Mouse (Mus musculus) embryonic facial prominence, embryonic 15.5 days (tissue): ENCODE data around the gene Pdgfd. TPM values are rescaled to one million over a fixed set of nuclear protein-coding genes. Genes with fewer than 3 reads are reported as not detected.
A peak's percentile ranks its signal among the peaks of the same experiment; 100 is the strongest.
"Not testable (repeated sequence)": the region's sequence is repeated elsewhere in the genome, so short reads cannot be mapped to it uniquely, and the experiment has no call there.

Experiments
- ATAC-seq: fragments of 200-750 bp; cut with Nextera tagmentation; 2 replicates; pipeline ENCODE4 v1.8.0; 2017; ENCODE audit warnings: low read depth, moderate TSS enrichment; ENCODE audit not compliant: insufficient number of reproducible peaks, low FRiP score, low TSS enrichment
- H3K27ac ChIP-seq: fragments of 300-500 bp; sonication (generic); replicated peaks from 2 replicates; pipeline ENCODE4 v1.5.1; 2015; ENCODE audit warnings: mild to moderate bottlenecking, inconsistent platforms
- H3K27me3 ChIP-seq: fragments of 300-500 bp; sonication (generic); 2 replicates; pipeline ENCODE4 v1.6.1; 2015; ENCODE audit warnings: inconsistent platforms
- H3K36me3 ChIP-seq: fragments of 300-500 bp; sonication (generic); 2 replicates; pipeline ENCODE4 v1.6.1; 2015; ENCODE audit warnings: mild to moderate bottlenecking, inconsistent platforms
- H3K4me1 ChIP-seq: fragments of 300-500 bp; sonication (generic); 2 replicates; pipeline ENCODE4 v1.6.1; 2015; ENCODE audit warnings: inconsistent platforms
- H3K4me2 ChIP-seq: fragments of 300-500 bp; sonication (generic); replicated peaks from 2 replicates; pipeline ENCODE4 v1.6.1; 2015; ENCODE audit warnings: mild to moderate bottlenecking, inconsistent platforms
- H3K4me3 ChIP-seq: fragments of 300-500 bp; sonication (generic); replicated peaks from 2 replicates; pipeline ENCODE4 v1.5.1; 2015; ENCODE audit warnings: mild to moderate bottlenecking, inconsistent platforms
- H3K9ac ChIP-seq: fragments of 300-500 bp; sonication (generic); 2 replicates; pipeline ENCODE4 v1.6.1; 2015; ENCODE audit warnings: inconsistent platforms
- H3K9me3 ChIP-seq: fragments of 300-500 bp; sonication (generic); replicated peaks from 2 replicates; pipeline ENCODE4 v1.6.1; 2016; ENCODE audit warnings: inconsistent platforms
- WGBS: fragments of 180-500 bp; shearing (Covaris S2); methylation state at CpG from one replicate; pipeline ENCODE4 v1.1.7; 2015; 5-methylcytosine and 5-hydroxymethylcytosine counted together
- polyA plus RNA-seq: library from polyadenylated mRNA; unstranded; fragments of >200 nt; fragmentation: Nextera tagmentation; extraction: Ambion mirVana; gene quantifications from 2 replicates; pipeline ENCODE4 v1.2.1, GENCODE M21; 2015

The Pdgfd gene
- polyA plus RNA-seq: 5.7 and 6.5 TPM in 2 replicates

GRCm38 (mm10) chr9:6168391-6169037 is at the start of gene Pdgfd:
TSS of gene Pdgfd (plus strand) at chr9:6168584.
- peak within 1 kb of the TSS; percentile 19; the same call in 1 of the 2 replicates for H3K9ac ChIP-seq
- ATAC-seq: peak; percentile 82
- 2% methylated on average over 32 of the region's 32 CpGs for WGBS
- H3K27ac ChIP-seq: no peak within 1 kb of the TSS
- H3K27me3 ChIP-seq: no peaks in the 10 kb centered on the region
- peak within 1 kb of the TSS; percentile 47 for H3K4me3 ChIP-seq
- no peaks in the 10 kb centered on the region for H3K9me3 ChIP-seq
- H3K36me3 ChIP-seq: no peaks in the 10 kb centered on the region
- peak within 1 kb of the TSS; percentile 66 for H3K4me2 ChIP-seq
- no peaks in the 10 kb centered on the region for H3K4me1 ChIP-seq

- Histone ChIP-seq H3K36me3 (no peaks in the 10 kb centered on the region), H3K9ac (no peak overlapping the region), H3K27ac (no peak overlapping the region), H3K4me3 (peak overlapping the region; percentile 47), H3K4me1 (no peaks in the 10 kb centered on the region), H3K9me3 (no peaks in the 10 kb centered on the region), H3K4me2 (peak overlapping the region; percentile 66), H3K27me3 (no peaks in the 10 kb centered on the region)
- ATAC-seq: no peak
- WGBS: 39% methylated on average over 3 of the region's 3 CpGs
Measured at GRCm38 (mm10) chr9:6169038-6169431, 651 bp downstream of the Pdgfd start.

GRCm38 (mm10) chr9:6170962-6171361 is 2.6 kb downstream of the Pdgfd start:
- Histone ChIP-seq H3K4me2 (no peak overlapping the region), H3K27me3 (no peaks in the 10 kb centered on the region), H3K27ac (no peak overlapping the region), H3K9me3 (no peaks in the 10 kb centered on the region), H3K9ac (no peak overlapping the region), H3K4me1 (no peaks in the 10 kb centered on the region), H3K4me3 (no peak overlapping the region), H3K36me3 (no peaks in the 10 kb centered on the region)
- whole genome bisulfite sequencing: 71% methylated on average over 9 of the region's 9 CpGs
- no peak for ATAC-seq

- Histone ChIP-seq H3K4me3 (no peak overlapping the region), H3K36me3 (no peaks in the 10 kb centered on the region), H3K4me1 (no peaks in the 10 kb centered on the region), H3K4me2 (no peak overlapping the region), H3K9me3 (no peaks in the 10 kb centered on the region), H3K9ac (no peak overlapping the region), H3K27ac (no peak overlapping the region), H3K27me3 (no peaks in the 10 kb centered on the region)
- WGBS: 85% methylated on average over 1 of the region's 1 CpGs
- ATAC-seq: no peak
Measured at GRCm38 (mm10) chr9:6173276-6173675, 4.9 kb downstream of the Pdgfd start.

GRCm38 (mm10) chr9:6175731-6176130 is 7.3 kb downstream of the Pdgfd start:
- Histone ChIP-seq H3K36me3 (no peaks in the 10 kb centered on the region), H3K27me3 (no peaks in the 10 kb centered on the region), H3K4me1 (no peaks in the 10 kb centered on the region), H3K27ac (no peak overlapping the region), H3K9ac (no peak overlapping the region), H3K4me2 (no peak overlapping the region), H3K4me3 (no peak overlapping the region), H3K9me3 (no peaks in the 10 kb centered on the region)
- ATAC-seq: no peak
- 82% methylated on average over 4 of the region's 4 CpGs for WGBS

GRCm38 (mm10) chr9:6182307-6182923 is 14.0 kb downstream of the Pdgfd start:
- Histone ChIP-seq H3K27ac (no peak overlapping the region), H3K4me3 (no peak overlapping the region), H3K4me2 (no peak overlapping the region), H3K9me3 (no peaks in the 10 kb centered on the region), H3K4me1 (no peaks in the 10 kb centered on the region), H3K27me3 (no peaks in the 10 kb centered on the region), H3K9ac (no peak overlapping the region), H3K36me3 (no peaks in the 10 kb centered on the region)
- no peak for ATAC-seq
- 89% methylated on average over 3 of the region's 3 CpGs for WGBS

GRCm38 (mm10) chr9:6187955-6188354 is 19.6 kb downstream of the Pdgfd start:
- Histone ChIP-seq H3K36me3 (no peaks in the 10 kb centered on the region), H3K4me3 (no peak overlapping the region), H3K9me3 (no peaks in the 10 kb centered on the region), H3K27me3 (no peaks in the 10 kb centered on the region), H3K27ac (no peak overlapping the region), H3K4me1 (no peaks in the 10 kb centered on the region), H3K9ac (no peak overlapping the region), H3K4me2 (no peak overlapping the region)
- ATAC-seq: no peak
- 14% methylated on average over 3 of the region's 3 CpGs for whole genome bisulfite sequencing

GRCm38 (mm10) chr9:6193352-6193751 is 25.0 kb downstream of the Pdgfd start:
- H3K4me1 ChIP-seq: no peaks in the 10 kb centered on the region
- 84% methylated on average over 1 of the region's 1 CpGs for WGBS
- no peaks in the 10 kb centered on the region for H3K9me3 ChIP-seq
- no peaks in the 10 kb centered on the region for H3K27me3 ChIP-seq
- no peak overlapping the region for H3K9ac ChIP-seq
- no peak overlapping the region for H3K4me3 ChIP-seq
- H3K4me2 ChIP-seq: no peak overlapping the region
- ATAC-seq: no peak
- no peaks in the 10 kb centered on the region for H3K36me3 ChIP-seq
- H3K27ac ChIP-seq: no peak overlapping the region

GRCm38 (mm10) chr9:6212862-6213261 is 44.5 kb downstream of the Pdgfd start:
- no peaks in the 10 kb centered on the region for H3K9me3 ChIP-seq
- 66% methylated on average over 5 of the region's 5 CpGs for WGBS

GRCm38 (mm10) chr9:6217505-6217904 is 49.1 kb downstream of the Pdgfd start:
- Histone ChIP-seq H3K27me3 (no peaks in the 10 kb centered on the region), H3K4me1 (no peaks in the 10 kb centered on the region), H3K4me3 (no peak overlapping the region), H3K36me3 (no peaks in the 10 kb centered on the region), H3K27ac (no peak overlapping the region), H3K4me2 (no peak overlapping the region), H3K9me3 (no peaks in the 10 kb centered on the region), H3K9ac (no peak overlapping the region)
- WGBS: 72% methylated on average over 1 of the region's 1 CpGs
- no peak for ATAC-seq

More at GRCm38 (mm10) chr9:6212862-6213261, 44.5 kb downstream of the Pdgfd start:
- Histone ChIP-seq H3K4me3 (no peak overlapping the region), H3K27me3 (no peaks in the 10 kb centered on the region), H3K36me3 (no peaks in the 10 kb centered on the region), H3K4me2 (no peak overlapping the region), H3K27ac (no peak overlapping the region), H3K9ac (no peak overlapping the region), H3K4me1 (no peaks in the 10 kb centered on the region)
- no peak for ATAC-seq

- H3K9ac ChIP-seq, ATAC-seq, H3K4me3 ChIP-seq, H3K9me3 ChIP-seq, H3K4me1 ChIP-seq, H3K4me2 ChIP-seq, H3K27me3 ChIP-seq, H3K36me3 ChIP-seq, H3K27ac ChIP-seq: not testable (repeated sequence)
- WGBS: 83% methylated on average over 1 of the region's 1 CpGs
Measured at GRCm38 (mm10) chr9:6235982-6236381, 67.6 kb downstream of the Pdgfd start.

- H3K4me1 ChIP-seq: no peaks in the 10 kb centered on the region
Measured at GRCm38 (mm10) chr9:6250320-6250719, 81.9 kb downstream of the Pdgfd start.

More at GRCm38 (mm10) chr9:6250320-6250719, 81.9 kb downstream of the Pdgfd start:
- 58% methylated on average over 1 of the region's 1 CpGs for WGBS
- ATAC-seq: no peak
- Histone ChIP-seq H3K4me2 (no peak overlapping the region), H3K27ac (no peak overlapping the region), H3K4me3 (no peak overlapping the region), H3K9ac (no peak overlapping the region), H3K36me3 (no peaks in the 10 kb centered on the region), H3K9me3 (no peaks in the 10 kb centered on the region), H3K27me3 (no peaks in the 10 kb centered on the region)
